Mouse (Mus musculus) G1E (cell line): ENCODE measurements around the gene 4930432K21Rik.

ENCODE experiments used
- CTCF ChIP-seq: IDR thresholded peaks from 2 replicates; pipeline ENCODE4 v1.5.1; 2012; ENCODE audit warnings: low read depth, low read length, inconsistent platforms, mixed read lengths
- GATA1 ChIP-seq: IDR thresholded peaks from 2 replicates; pipeline ENCODE4 v1.6.1; 2012; ENCODE audit warnings: borderline replicate concordance, low read length, inconsistent platforms, mixed read lengths
- GATA2 ChIP-seq: IDR thresholded peaks from 2 replicates; pipeline ENCODE4 v1.6.1; 2012; ENCODE audit warnings: low read depth, low read length, inconsistent platforms, borderline replicate concordance
- POLR2AphosphoS5 ChIP-seq: IDR thresholded peaks from 2 replicates; pipeline ENCODE4 v1.6.1; 2012; ENCODE audit warnings: low read depth, low read length, inconsistent platforms; ENCODE audit not compliant: insufficient replicate concordance
- TAL1 ChIP-seq: conservative IDR thresholded peaks from 2 replicates; pipeline ENCODE4 v1.6.1; 2012; ENCODE audit warnings: low read depth, low read length, inconsistent platforms, mixed read lengths

- no peak for TF ChIP-seq POLR2AphosphoS5
- no peak for TF ChIP-seq CTCF
- TF ChIP-seq GATA1, result no peak
- TF ChIP-seq TAL1, result no peak
- TF ChIP-seq GATA2, result no peak
Observed at GRCm38 (mm10) chr8:84122151-84122550, 25.7 kb upstream of the 4930432K21Rik start.
